Mouse (Mus musculus) MEL (cell line): Measurements from ENCODE around the gene Gm44965.

Source experiments
- CHD2 ChIP-seq: IDR thresholded peaks from 2 replicates; pipeline ENCODE4 v1.6.1; 2011; ENCODE audit warnings: low read length, improper control_type of control experiment
- ZKSCAN1 ChIP-seq: IDR thresholded peaks from 2 replicates; pipeline ENCODE4 v1.6.1; 2012; ENCODE audit warnings: low read depth, mild to moderate bottlenecking, inconsistent platforms, low read length, improper control_type of control experiment, moderate library complexity

DNA sequence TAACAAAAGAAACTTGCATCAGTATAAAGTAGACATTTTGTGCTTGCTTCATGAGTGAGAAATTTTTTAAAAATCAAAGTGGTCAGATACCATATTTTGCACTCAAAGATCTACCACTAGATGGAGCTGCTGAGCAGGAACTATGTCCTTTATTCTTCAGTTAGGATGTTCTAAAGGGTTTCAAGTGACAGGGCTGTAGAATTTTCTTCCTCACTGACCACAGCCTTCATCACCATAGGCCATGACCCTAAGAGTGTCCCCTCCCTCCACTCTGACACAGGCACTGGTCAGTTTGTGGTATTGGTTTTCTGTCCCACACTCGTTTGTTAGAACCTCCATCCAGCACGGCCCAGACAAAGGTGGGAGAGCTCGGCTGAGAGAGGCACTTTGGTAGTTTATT is 11.7 kb upstream of the Gm44965 start:
- TF ChIP-seq ZKSCAN1 (no peak), CHD2 (no peak)
